Mouse (Mus musculus) liver, postnatal 0 days (tissue): ENCODE data around the gene Sycp2l.

ENCODE experiments used
- CTCF ChIP-seq: sonication (generic); IDR thresholded peaks from 2 replicates; pipeline ENCODE4 v1.5.1; 2016; ENCODE audit warnings: antibody characterized with exemption, low read depth
- EP300 ChIP-seq: IDR thresholded peaks from 2 replicates; pipeline ENCODE4 v1.6.1; 2016; ENCODE audit warnings: antibody characterized with exemption, low read depth, mild to moderate bottlenecking

DNA sequence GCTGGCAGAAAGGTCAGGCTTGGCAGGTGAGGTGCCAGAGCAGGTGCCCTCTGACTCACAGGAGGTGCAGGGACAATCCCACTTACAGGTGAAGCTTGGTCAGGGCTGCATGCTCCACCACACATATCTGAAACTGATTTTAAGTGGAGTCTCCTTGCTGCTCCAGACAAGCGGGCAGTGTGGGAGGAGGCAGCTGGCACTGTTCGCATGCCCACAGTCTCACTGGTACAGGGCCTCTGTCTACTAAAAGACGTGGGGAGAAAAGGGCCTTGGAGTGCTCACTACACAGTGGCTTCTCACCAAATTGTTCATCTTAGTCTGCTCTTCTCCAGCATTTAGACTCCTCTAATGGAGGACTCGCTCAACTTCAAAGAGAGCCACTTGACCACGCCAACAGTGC lies 92.1 kb downstream of the Sycp2l start:
- TF ChIP-seq EP300 = no peak
- TF ChIP-seq CTCF = no peak
